Mouse (Mus musculus): ENCODE results near the gene Lbhd1.

The Lbhd1 gene

DNA sequence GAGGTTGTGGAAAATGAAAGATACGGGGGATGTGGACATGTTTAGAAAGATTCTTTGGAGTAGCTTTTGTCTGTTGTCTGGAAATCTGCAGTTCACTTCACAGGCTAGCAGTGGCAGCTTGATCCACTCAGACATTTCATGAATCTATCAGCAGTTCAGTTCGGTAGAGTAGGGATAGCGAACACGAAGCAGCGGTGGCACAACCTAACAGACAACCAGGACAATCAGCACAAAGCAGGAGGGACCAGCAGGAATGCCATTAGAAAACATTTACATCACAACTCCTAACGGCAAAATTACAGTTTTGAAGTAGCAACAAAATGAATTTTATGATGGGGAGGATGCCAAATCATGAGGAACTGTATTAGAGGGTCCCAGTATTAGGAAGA is 36.1 kb downstream of the Lbhd1 start:
- DNase-seq, result no peak

- DNase-seq, result peak; percentile 96
Observed at GRCm38 (mm10) chr19:8920073-8920736, 36.7 kb downstream of the Lbhd1 start, which contains the start of gene B3gat3. Gene B3gat3 (plus strand): TSS chr19:8920374.

GRCm38 (mm10) chr19:8920836-8921291 is 37.3 kb downstream of the Lbhd1 start:
- no peak for DNase-seq

- DNase-seq, result no peak
Observed at GRCm38 (mm10) chr19:8921741-8922140, 38.2 kb downstream of the Lbhd1 start.

- DNase-seq, result no peak
Observed at GRCm38 (mm10) chr19:8926766-8927165, 43.2 kb downstream of the Lbhd1 start.

GRCm38 (mm10) chr19:8927891-8928525 is 44.5 kb downstream of the Lbhd1 start:
- DNase-seq, result no peak

GRCm38 (mm10) chr19:8928689-8929223 is 45.2 kb downstream of the Lbhd1 start:
- DNase-seq, result no peak

DNA sequence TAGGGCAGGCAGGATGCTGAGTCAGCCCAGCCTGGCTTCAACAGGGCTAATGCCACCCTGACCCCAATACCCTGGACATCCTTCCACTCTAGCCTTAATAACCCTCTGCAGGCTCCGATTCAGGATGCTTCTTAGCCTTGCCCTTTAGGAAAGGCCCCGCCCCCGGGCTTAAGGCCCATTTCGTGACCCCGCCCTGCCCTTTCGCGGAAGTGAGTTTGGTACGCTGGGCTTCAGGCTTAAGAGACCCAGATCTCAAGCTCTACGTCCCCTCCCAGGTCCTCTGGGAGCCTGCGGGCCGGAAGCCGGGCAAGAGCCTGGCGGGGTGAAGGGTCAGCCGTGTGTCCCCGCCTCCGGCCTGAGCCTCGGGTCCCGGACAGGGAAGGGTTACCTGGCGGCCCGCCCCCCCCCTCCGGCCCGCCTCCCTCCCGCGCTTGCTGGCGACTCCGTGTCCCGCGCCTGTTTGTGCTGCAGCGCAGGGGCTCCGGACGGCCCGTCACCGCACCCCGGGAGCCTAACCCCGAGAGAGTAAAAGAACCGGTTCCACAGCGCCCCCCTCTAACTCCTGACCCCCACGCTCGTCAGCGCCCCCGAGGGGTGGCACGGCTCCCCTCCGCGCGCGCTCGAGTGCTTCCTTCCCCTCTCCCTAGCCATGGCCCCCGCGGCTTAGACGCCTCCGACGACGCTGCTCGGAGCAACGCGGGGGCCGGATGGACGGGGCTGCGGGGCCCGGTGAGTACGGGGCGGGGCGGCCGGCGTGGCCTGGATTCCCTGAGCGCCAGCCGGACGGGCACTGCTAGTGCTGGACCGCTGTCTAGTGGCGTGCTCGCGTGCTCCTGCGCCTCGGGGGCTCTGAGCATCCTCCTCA is 45.9 kb downstream of the Lbhd1 start, which contains the start of the genes Rom1 and Eml3:
Rom1 (minus strand) TSS at position 133 of the 865 bp plus-strand sequence.
Eml3 (plus strand) TSS at position 329 of the 865 bp plus-strand sequence.
- peak; percentile 82 for DNase-seq

- DNase-seq, result no peak
Observed at GRCm38 (mm10) chr19:8930117-8930516, 46.6 kb downstream of the Lbhd1 start.

DNA sequence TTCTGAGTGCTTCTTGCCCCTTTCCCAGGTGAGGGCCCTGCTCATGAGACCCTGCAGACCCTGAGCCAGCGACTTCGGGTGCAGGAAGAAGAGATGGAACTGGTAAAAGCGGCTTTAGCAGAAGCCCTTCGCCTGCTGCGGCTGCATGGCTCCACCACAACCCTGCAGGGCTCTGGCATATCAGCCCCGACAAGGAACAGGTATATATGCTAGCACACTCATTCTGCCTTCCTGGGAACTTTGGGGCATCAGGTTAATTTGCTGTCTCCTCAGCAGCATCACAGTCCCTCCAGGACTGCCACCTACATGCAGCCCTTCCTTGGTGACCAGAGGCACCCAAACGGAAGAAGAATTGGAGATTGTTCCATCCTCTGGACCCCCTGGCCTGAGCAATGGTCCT is 47.2 kb downstream of the Lbhd1 start:
- DNase-seq, result no peak

GRCm38 (mm10) chr19:8936736-8937135 is 53.2 kb downstream of the Lbhd1 start:
- no peak for DNase-seq

DNA sequence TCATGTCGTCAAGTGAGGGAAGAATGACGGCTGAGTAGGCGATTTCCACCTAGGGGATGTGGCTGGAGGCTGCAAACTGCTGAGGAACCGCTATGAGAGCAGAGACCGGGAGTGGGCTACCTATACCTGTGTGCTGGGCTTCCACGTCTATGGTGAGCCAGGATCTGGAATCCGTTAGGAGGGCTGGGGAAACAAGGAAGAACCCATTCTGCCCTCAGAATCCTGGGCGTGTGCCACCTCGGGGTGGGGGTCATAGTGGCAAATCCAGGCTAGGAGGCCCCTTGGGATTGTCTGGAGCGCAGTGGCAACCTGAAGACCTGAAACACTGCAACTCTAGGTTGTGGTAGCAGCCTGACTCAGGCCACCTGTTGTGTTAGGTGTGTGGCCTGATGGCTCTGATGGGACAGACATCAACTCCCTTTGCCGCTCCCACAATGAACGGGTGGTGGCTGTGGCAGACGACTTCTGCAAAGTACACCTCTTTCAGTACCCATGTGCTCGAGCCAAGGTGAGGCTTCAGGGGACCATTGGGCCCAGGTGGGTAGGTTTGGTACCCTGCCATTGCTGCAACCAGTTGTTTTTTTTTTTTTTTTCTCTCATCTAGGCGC is 57.1 kb downstream of the Lbhd1 start:
- DNase-seq, result no peak

- DNase-seq, result no peak
Observed at GRCm38 (mm10) chr19:8941136-8941514, 57.6 kb downstream of the Lbhd1 start.

GRCm38 (mm10) chr19:8941515-8942217 is 58.1 kb downstream of the Lbhd1 start, which contains the start of gene Mta2:
Gene Mta2 (plus strand): TSS chr19:8941875.
- peak; percentile 93 for DNase-seq

Data from layer of hippocampus, adult 9-11 months (tissue).